Mouse (Mus musculus) intestine, postnatal 0 days (tissue): Measurements from ENCODE around the gene H2-Q7. TPM values are rescaled to one million over a fixed set of nuclear protein-coding genes. Genes with fewer than 3 reads are reported as not detected.
"Not testable (repeated sequence)": the region's sequence is repeated elsewhere in the genome, so short reads cannot be mapped to it uniquely, and the experiment has no call there.

Experiments used
- ATAC-seq: fragments of 200-750 bp; cut with Nextera tagmentation; 2 replicates; pipeline ENCODE4 v1.8.0; 2017; ENCODE audit warnings: mild to moderate bottlenecking, moderate TSS enrichment, moderate library complexity
- H3K27ac ChIP-seq: fragments of 300-500 bp; sonication (generic); 2 replicates; pipeline ENCODE4 v1.5.1; 2014; ENCODE audit warnings: mild to moderate bottlenecking, low read depth, low read length, moderate library complexity
- H3K27me3 ChIP-seq: fragments of 300-500 bp; sonication (generic); replicated peaks from 2 replicates; pipeline ENCODE4 v1.6.1; 2014; ENCODE audit warnings: low read length, mixed read lengths; ENCODE audit not compliant: control insufficient read depth, insufficient read depth
- H3K36me3 ChIP-seq: fragments of 300-500 bp; sonication (generic); 2 replicates; pipeline ENCODE4 v1.6.1; 2014; ENCODE audit warnings: mild to moderate bottlenecking, moderate library complexity; ENCODE audit not compliant: control insufficient read depth, insufficient read depth
- H3K4me1 ChIP-seq: fragments of 300-500 bp; sonication (generic); replicated peaks from 2 replicates; pipeline ENCODE4 v1.6.1; 2014; ENCODE audit warnings: antibody characterized with exemption, low read length, mixed read lengths; ENCODE audit not compliant: control insufficient read depth, insufficient read depth
- H3K4me2 ChIP-seq: fragments of 300-500 bp; sonication (generic); replicated peaks from 2 replicates; pipeline ENCODE4 v1.6.1; 2014; ENCODE audit warnings: low read depth, mild to moderate bottlenecking, moderate library complexity
- H3K4me3 ChIP-seq: fragments of 300-500 bp; sonication (generic); 2 replicates; pipeline ENCODE4 v1.5.1; 2014; ENCODE audit warnings: low read depth, low read length
- H3K9ac ChIP-seq: fragments of 300-500 bp; sonication (generic); 2 replicates; pipeline ENCODE4 v1.6.1; 2014; ENCODE audit warnings: mild to moderate bottlenecking, low read depth, low read length
- H3K9me3 ChIP-seq: fragments of 300-500 bp; sonication (generic); 2 replicates; pipeline ENCODE4 v1.6.1; 2016; ENCODE audit warnings: mixed run types; ENCODE audit not compliant: control insufficient read depth
- CTCF ChIP-seq: sonication (generic); IDR thresholded peaks from 2 replicates; pipeline ENCODE4 v1.5.1; 2016; ENCODE audit warnings: low read depth, mild to moderate bottlenecking, control low read depth, antibody characterized with exemption, moderate library complexity
- WGBS: fragments of 180-500 bp; shearing (Covaris S2); extraction: QIAGEN DNeasy Blood & Tissue Kit; methylation state at CpG from one replicate; pipeline ENCODE4 v1.1.7; 2014; 5-methylcytosine and 5-hydroxymethylcytosine counted together
- polyA plus RNA-seq: library from polyadenylated mRNA; unstranded; fragments of >200 nt; fragmentation: Nextera tagmentation; extraction: Ambion mirVana; gene quantifications from 2 replicates; pipeline ENCODE4 v1.2.1, GENCODE M21; 2015

Gene H2-Q7
- polyA plus RNA-seq, 1 experiment from 2014 or later, result 3.6 TPM

- H3K4me1 ChIP-seq, result not testable (repeated sequence)
- TF ChIP-seq CTCF, result peak; percentile 83
- WGBS, result 19% methylated on average over 8 of the region's 8 CpGs
Observed at GRCm38 (mm10) chr17:35465651-35466050, 26.7 kb downstream of the H2-Q7 start.

DNA sequence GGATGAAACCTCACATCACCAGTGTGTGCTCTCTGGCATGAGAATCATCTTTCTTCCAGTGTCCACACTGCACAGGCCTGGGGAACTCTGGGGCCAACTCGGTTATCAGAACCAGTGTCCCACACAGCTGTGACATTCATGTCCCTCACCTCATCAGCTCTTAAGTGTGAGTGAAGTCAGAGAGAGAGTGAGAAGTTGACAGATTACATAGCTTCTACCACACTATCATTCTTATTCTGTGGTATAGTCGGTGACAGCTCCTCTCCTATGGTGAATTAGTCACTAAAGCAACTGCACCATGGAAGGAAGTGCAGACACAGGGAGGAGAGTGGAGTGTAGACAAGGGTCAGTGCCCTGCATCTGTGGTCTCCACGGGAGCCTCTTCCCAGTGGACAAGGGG lies 30.0 kb downstream of the H2-Q7 start:
- H3K27ac ChIP-seq, H3K9ac ChIP-seq, H3K9me3 ChIP-seq, H3K4me3 ChIP-seq, ATAC-seq, H3K4me1 ChIP-seq, H3K4me2 ChIP-seq, H3K36me3 ChIP-seq: not testable (repeated sequence)
- WGBS, result 60% methylated on average over 3 of the region's 3 CpGs
- peaks cover 13% of the 10 kb centered on the region for H3K27me3 ChIP-seq

More at GRCm38 (mm10) chr17:35465651-35466050, 26.7 kb downstream of the H2-Q7 start:
- peaks cover 10% of the 10 kb centered on the region for H3K27me3 ChIP-seq
- H3K4me2 ChIP-seq, H3K9ac ChIP-seq, H3K4me3 ChIP-seq, H3K9me3 ChIP-seq, H3K36me3 ChIP-seq, ATAC-seq, H3K27ac ChIP-seq: not testable (repeated sequence)

- 2% methylated on average over 70 of the region's 80 CpGs for WGBS
- TF ChIP-seq CTCF, result no peak
- peak within 1 kb of the TSS; percentile 55 for H3K4me3 ChIP-seq
- H3K4me1 ChIP-seq, result no peaks in the 10 kb centered on the region
- H3K4me2 ChIP-seq, result peak within 1 kb of the TSS; percentile 94
- peak; percentile 43 for ATAC-seq
- no peaks in the 10 kb centered on the region for H3K36me3 ChIP-seq
- H3K9ac ChIP-seq, result peak within 1 kb of the TSS; percentile 27; the same call in 1 of the 2 replicates
- no peaks in the 10 kb centered on the region for H3K9me3 ChIP-seq
- no peak within 1 kb of the TSS; the same call in 1 of the 2 replicates for H3K27ac ChIP-seq
- peaks cover 13% of the 10 kb centered on the region for H3K27me3 ChIP-seq
Observed at GRCm38 (mm10) chr17:35469842-35470751, 31.1 kb downstream of the H2-Q7 start, which contains the start of gene H2-Q10. H2-Q10 (plus strand) TSS chr17:35470089.

- no peak for ATAC-seq
- H3K27ac ChIP-seq, result no peak overlapping the region
- H3K4me1 ChIP-seq, result no peaks in the 10 kb centered on the region
- H3K27me3 ChIP-seq, result no peaks in the 10 kb centered on the region
- no peak overlapping the region for H3K4me2 ChIP-seq
- H3K9ac ChIP-seq, result no peak overlapping the region
- WGBS, result under 1% methylated on average over 9 of the region's 9 CpGs
- TF ChIP-seq CTCF, result peak; percentile 90
- no peaks in the 10 kb centered on the region for H3K9me3 ChIP-seq
- no peak overlapping the region for H3K4me3 ChIP-seq
- H3K36me3 ChIP-seq, result no peaks in the 10 kb centered on the region
Observed at GRCm38 (mm10) chr17:35484066-35484465, 45.1 kb downstream of the H2-Q7 start.

- Histone ChIP-seq H3K27me3 (no peaks in the 10 kb centered on the region), H3K4me2 (no peak overlapping the region), H3K9ac (no peak overlapping the region), H3K27ac (no peak overlapping the region), H3K9me3 (no peaks in the 10 kb centered on the region), H3K4me1 (no peaks in the 10 kb centered on the region), H3K4me3 (no peak overlapping the region), H3K36me3 (no peaks in the 10 kb centered on the region)
- TF ChIP-seq CTCF, result no peak
- 21% methylated on average over 4 of the region's 4 CpGs for WGBS
- ATAC-seq, result no peak
Observed at GRCm38 (mm10) chr17:35485702-35486101, 46.7 kb downstream of the H2-Q7 start.

DNA sequence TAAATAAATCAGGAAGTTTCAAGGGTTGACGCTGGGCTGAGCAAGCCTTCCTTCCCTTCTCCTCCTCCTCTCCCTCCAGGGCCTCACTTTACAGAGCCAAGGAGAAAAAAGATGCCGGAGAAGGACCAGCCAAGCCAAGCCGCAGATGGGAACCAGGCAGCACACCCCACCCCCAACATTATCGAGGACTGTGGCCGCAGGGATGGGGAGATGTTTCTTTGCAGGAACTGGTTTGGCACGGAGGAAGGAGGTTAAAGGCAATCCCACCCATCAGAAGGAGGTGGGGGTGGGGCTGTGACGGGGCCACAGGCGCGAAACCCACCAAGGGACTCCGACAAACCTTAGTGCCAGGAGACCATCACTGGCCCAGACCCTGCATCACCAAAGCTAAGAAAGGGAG lies 47.8 kb downstream of the H2-Q7 start:
- H3K36me3 ChIP-seq, result no peaks in the 10 kb centered on the region
- H3K9ac ChIP-seq, result no peak overlapping the region
- H3K4me1 ChIP-seq, result no peaks in the 10 kb centered on the region
- no peak overlapping the region for H3K4me3 ChIP-seq
- WGBS, result 58% methylated on average over 10 of the region's 10 CpGs
- ATAC-seq, result no peak
- H3K9me3 ChIP-seq, result no peaks in the 10 kb centered on the region
- H3K27ac ChIP-seq, result no peak overlapping the region
- H3K4me2 ChIP-seq, result no peak overlapping the region
- no peaks in the 10 kb centered on the region for H3K27me3 ChIP-seq
- no peak for TF ChIP-seq CTCF
